Mouse (Mus musculus): ENCODE results near the gene Hmgn3. TPM values are rescaled to one million over a fixed set of nuclear protein-coding genes. Genes with fewer than 3 reads are reported as not detected.
A peak's percentile ranks its signal among the peaks of the same experiment; 100 is the strongest.
"Not testable (repeated sequence)": the region's sequence is repeated elsewhere in the genome, so short reads cannot be mapped to it uniquely, and the experiment has no call there.

Hmgn3 gene
- 1 to 10 TPM; 5.1 to 9.5 (median 7.0) TPM for total RNA-seq (2022)

DNA sequence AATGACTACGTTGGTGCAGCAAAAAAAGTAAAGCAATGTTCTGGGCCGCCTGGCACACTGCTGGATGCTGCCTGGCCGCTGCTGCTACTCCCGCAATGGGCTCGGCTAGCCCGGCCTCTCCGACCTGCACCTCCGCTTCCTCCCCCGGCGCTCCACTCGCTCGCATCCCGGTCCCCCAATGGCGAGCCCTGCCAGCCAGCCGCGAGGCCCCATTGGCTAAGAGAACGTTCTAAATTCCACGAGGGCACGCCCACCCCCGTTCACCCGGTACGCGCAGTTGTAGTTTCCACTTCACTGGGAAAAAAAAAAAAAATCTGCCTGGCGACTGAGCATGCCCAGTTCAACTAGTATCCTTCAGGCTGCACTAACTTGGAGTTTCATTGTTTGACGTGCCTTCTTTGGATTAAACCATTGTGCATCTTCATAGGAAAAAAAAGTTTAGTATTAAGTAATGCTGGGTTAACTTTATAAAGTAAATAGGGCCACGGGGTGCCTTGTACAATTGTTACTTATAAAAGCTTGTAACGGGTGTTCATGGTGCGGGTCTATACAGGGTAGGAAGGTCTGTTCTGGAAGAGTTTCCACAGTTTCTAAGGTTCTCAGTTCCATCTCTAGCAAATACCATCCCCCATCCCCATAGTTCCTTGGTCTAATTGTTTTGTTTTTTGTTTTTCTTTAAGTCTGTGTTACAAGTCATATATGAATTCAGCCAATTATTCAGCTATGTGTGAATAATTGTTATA is at the start of gene Hmgn3:
TSS of gene Hmgn3 (minus strand) at position 240 of the 743 bp plus-strand sequence.
- DNase-seq (ENCODE audit: low spot score) = peak; percentile 86

DNA sequence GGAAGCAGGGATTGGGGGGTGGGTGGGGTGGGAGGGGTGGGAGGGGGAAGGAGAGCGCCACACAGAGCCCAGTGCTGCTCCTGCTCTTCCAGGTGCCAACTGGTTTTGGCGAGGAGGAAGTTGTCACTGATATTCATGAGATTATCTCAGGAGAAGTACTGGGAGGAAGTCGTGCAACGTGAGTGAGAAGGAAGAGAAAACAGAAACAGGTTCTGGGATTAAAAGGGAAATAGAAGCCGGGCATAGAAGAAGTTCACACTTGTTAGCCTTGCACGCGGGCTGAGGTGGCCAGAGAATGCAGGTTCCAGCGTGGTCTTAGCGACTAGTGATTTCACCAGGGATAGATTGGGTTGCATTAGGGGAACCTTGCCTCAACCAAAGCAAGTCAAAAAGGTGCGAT is 49.3 kb upstream of the Hmgn3 start:
- no peak for DNase-seq (ENCODE audit: low spot score)

DNA sequence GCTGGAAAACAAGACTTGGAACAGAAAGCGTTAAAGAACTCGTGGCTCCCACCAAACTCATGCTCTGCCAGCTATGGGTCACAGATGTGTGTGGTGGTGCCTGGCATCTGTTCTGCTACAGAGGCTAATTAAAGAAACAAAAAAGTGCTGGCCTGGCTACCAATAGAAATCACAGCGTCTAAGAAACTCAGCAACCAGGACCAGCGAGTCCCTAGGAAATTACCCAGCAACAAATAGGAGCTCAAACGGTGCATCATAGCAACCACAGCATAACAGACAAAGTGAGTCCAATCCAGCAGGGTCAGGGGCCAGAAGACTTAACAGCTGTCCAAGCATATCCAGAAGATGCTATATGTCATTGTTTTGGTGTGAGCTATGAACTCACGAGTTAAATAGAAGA is 48.5 kb upstream of the Hmgn3 start:
- DNase-seq (ENCODE audit: low spot score) = no peak

DNA sequence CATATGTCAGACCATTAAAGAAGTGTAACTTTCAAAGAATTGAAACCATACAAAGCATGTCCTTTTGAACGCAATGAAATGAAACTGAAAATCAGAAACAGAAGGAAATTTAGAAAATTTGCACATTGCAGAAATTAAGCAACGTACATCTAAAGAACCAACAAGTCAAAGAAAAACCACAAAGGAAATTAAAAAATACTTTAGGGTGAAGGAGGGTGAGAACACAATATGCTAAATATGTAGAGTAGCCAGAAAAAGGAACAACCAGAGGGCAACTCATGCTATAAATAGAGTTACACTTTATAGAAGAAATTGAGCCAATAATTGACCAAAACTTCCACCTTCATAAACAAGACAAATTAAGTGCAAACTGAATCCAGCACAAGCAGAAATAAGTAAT is 41.3 kb upstream of the Hmgn3 start:
- no peak for DNase-seq (ENCODE audit: low spot score)

DNA sequence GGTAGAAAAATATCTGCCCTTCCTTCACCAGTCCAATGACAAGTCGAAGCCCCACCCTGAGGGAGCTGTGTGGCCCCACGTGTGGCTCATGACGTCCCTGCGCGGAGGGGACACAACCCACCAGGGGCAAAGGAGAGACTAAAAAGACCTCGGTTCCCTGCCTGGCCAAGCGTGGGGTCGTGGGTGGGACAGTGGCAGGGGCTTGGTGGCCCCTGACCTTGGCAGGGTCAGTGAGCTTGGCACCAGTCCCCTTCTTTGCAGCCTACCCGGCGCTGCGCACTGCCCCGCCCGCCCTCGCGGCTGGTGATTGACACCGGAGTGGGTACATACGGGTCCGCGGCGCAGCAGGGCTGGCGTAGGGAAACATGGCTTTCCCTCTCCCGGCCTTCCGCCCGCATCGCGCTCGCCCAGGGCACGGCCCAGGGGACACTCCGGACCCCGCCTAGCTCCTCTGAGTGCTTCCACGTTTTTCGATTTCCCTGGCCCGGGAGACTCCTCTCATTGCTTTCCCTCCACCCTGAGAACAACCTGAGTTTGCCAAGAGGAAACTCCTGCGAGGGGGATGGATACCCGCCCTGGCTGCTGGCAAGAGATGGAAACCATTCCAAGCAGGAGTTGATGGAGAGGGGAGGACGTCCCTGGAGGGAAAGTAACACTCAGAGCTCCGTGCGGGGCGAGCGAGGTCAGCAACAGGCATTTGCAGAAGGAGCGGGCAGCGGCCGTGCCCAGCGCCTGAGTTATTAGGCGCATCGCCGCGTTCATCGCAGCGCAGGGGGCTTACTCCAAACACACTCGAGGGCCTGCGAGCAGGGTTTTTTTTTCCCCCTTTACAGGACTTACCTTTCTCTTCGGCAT is 667 bp downstream of the Hmgn3 start:
- DNase-seq (ENCODE audit: low spot score) = peak; percentile 26

DNA sequence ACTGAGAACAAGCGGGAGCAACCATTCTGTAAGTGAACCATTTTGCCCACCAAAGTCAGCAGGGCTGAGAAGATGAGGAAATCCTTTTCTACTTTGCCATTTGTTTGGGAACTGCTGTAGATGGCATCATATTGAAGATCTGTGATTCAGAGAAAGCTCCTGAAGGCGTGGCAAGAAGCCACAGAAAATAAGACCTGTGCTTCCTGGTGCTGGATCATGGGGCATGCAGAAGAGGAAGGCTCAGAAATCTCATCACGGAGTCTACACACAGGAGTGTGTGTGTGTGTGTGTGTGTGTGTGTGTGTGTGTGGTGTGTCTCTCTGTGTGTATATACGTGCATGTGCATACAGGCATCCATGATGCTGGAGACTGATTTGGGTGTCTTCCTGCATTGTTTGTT is 16.7 kb downstream of the Hmgn3 start:
- no peak for DNase-seq (ENCODE audit: low spot score)

DNA sequence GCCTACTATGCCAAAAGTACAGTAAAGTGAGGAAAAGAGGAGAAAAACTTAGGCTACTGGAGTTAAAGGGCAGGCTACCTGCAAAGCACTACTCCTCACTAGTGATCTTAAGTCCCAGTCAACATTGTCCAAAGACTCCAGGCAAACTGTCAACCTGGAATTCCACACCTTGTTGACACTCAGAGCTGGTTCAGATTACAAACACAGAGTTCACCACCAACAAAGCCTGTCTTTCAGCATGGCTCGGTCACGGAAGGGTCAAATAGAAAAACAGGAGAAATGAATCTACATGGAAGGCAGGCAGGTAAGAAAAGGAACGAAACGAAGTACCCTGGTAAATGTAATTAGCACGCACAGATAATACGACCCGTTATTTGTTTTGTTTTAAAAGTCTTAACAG is 18.6 kb downstream of the Hmgn3 start:
- no peak for DNase-seq (ENCODE audit: low spot score)

DNA sequence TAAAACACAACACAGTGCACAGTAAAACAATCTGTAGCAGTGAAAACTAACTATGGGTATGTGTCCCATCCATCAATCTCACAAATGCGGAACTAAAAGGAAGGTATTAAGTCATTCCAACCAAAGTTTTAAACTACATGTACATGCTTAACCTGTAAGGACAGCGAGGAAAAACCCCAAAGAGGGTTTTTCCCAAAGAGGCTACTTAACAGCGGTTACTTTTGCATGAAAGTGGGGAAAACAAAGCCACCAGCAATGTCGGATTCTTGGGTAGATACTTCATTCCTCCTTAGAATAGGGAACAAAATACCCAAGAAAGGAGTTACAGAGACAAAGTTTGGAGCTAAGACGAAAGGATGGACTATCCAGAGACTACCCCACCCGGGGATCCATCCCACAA is 20.0 kb downstream of the Hmgn3 start:
- DNase-seq (ENCODE audit: low spot score) = not testable (repeated sequence)

DNA sequence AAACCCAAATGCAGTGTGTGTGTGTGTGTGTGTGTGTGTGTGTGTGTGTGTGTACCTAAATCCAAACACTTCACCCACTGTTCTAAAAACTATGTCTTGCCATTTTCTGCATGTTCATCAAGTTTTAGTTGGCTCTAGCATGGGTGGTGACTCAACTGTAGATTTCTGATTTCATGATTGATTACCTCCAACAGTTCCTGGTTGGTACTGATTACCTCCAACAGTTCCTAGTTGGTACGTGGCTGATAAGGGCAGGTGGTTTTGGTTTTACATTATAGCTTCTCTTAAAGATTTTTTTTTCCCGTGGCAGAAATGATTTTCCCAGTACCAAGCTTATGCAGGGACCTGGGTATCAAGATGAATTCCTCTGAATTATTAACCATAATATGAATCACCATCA is 27.3 kb downstream of the Hmgn3 start:
- no peak for DNase-seq (ENCODE audit: low spot score)

DNA sequence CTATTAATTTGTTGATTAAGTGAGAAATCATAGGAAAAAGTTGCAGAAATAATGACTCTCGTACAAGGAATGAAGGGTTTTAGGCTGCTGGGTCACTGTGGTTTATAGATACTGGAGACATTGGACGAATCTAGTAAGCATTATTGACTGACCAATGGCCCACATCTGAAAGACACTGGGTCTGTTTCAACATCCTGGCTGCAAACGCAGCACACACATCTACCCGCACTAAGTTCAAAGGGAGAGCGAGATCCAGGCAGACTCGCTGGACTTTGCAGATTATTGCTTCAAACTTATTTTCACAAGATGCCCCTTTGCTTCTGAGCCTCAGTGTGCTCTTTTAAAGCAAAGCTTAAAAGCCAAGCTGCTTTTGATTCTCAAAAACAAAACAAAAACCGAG is 29.0 kb downstream of the Hmgn3 start:
- DNase-seq (ENCODE audit: low spot score) = no peak

DNA sequence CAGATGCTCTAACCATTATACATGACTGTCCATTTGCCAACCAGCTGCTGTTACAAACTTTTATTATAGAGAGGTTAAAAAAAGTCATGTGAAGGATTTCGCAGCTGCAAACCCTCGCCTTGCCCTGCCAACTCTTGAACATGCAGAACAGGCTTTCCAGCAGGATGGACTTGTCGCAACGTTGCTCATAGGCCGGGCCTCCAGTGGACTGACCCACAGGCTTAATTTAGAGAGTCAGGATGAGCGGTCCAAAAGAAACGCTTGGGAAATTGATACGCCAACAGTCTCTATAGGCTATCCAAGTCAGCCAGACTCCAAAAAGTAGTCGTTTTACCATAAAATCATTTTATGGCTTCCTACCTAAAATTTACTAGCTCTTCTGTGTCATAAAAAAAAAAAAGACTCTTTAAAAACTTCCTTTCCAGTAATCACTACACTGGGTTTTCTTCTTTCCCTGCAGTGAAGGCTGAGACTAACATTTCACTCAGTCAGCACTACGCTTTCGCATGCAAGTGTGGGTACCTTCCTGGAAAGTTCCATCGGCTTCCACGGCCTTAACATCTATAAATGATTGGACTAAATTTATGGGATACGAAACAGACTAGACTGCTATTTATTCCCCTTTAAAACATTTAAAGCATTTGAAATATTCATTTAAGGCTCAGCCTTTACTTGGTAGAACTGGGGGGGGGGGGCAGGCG is 29.6 kb downstream of the Hmgn3 start:
- no peak for DNase-seq (ENCODE audit: low spot score)

DNA sequence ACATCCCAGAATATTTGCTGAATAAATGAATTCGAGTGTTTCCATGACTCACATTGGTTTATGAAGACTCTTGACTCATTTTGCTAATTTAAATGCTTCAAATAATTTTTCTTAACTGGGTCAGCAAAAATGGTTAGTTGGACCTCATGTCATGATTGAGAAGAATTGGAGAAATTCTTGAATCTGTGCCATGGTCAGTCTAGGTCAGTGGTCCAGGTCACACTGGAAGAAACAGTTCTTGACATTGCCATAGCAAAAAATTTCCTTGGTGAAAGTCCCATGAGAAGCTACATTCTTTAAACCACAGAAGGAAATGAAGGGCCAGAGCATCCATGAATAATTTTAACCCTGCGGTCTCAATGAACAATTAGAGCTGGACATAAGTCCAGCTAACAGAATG is 30.8 kb downstream of the Hmgn3 start:
- no peak for DNase-seq (ENCODE audit: low spot score)

DNA sequence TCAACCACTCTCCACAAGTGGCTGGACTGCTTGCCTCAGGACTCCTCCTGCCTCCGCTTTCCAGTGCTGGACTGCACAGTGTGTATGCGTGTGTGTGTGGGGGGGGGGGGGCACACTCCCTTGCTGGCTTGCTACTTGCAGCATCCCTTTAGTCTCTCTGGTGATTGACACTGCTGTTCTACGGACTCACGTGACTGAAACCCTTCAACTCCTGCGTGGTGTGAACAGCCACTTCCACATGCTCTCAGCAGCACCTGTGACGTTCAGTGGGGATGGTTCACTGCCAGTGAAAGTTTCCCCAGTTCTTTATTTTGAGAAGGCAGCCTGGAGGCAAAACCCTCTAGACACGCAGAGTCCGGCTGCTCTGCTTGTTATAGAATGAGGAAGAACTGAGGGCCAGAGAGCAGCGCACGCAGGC is 32.7 kb downstream of the Hmgn3 start:
- no peak for DNase-seq (ENCODE audit: low spot score)

DNA sequence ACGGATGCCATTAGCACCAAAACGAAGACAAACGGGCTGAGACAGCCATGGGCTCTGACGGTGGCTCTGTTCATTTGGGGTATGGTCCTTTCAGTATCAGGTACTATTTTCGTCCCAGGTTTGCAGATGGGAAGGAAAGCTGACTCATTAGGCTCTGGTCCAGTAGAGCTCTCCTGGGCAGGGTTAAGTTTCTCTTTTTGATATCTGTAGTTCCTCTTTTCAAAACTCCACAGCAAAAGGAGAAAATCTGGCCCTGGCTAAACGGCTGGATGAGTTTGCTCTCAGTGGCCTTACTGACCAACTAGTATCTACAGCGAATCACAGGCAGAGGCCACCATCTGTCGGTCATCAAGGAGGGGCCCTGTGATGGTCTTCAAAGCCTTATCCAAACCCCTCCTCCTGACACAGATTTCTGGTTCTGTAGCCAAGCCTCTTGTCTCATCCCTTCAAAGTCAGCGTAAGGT is 34.1 kb downstream of the Hmgn3 start:
- no peak for DNase-seq (ENCODE audit: low spot score)

DNA sequence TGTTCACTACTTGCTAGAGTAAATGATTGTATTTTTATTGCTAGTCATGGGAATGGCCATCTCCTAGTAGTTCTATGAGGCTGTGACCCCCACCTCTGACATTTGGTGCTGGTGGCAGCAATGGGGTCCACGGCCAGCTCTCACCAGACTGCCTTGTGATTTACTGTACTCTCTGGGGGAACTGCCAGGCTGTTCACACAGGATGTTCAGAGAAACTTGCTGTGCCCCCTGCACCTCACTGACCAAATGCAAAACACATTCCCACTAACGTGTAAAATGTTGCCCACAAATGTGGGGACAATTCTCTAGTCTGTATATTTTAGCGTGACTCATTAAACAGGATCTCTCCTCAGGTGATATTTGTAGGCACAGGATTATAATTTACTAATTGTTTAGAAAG is 34.7 kb downstream of the Hmgn3 start:
- DNase-seq (ENCODE audit: low spot score) = no peak

DNA sequence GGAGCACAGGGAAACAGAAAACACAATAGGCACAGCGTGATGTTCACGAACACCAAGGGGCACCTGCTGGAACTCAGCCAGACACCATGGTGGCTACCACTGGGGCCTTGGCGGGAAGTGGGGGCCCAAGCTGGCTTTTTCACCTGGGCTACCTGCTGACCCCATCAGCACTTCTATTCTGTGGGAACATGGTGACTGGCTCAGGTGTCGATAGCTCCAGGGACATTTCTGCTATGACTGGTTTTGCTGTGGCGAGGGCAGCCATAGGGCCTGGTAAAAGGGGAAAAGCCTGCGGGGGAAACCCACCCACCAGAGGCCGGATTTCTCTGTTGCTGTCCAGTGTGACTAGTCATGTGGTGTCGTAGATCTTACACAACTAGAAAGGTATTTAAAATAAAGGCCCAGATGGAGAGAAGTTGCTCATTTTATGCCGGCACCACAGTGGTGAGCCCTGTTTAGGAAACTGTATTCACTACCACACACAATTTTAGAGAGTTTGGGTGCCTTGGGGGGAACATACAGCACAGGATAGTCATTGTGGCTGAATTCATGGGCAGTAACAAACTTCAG is 35.3 kb downstream of the Hmgn3 start:
- no peak for DNase-seq (ENCODE audit: low spot score)

DNA sequence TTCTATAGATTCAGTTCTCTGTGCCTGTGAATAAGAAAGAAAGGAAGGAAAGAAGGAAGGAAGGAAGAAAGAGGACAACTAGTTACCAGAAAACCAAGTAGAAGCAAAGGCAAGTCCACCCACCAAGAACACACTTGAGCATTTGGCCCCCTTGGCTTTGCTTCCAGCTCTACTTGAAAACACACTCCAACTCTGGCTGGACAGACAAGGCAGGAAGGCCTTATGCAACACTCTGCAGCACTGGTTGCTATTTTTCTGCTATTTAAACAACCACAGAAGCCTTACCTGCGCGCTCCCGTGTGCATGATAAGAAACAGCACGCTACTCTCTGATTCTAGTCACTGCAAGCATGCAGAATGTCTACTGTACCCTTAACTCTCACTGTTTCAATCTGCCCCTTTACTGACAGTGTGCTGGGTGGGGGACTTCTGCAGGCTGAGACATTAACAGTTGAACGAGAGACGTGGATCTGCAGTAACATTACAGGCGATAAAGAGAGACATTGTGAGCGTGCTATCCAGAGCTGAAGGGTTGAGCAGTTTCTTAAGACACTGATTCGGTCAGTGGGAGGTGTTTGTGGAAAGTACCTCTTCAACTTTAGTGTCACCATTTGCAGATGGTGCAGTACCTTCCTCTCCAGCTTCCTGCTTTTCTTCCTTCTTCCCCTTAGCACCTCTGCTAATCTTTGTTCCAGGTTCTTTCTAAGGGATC is 35.9 kb downstream of the Hmgn3 start:
- no peak for DNase-seq (ENCODE audit: low spot score)

DNA sequence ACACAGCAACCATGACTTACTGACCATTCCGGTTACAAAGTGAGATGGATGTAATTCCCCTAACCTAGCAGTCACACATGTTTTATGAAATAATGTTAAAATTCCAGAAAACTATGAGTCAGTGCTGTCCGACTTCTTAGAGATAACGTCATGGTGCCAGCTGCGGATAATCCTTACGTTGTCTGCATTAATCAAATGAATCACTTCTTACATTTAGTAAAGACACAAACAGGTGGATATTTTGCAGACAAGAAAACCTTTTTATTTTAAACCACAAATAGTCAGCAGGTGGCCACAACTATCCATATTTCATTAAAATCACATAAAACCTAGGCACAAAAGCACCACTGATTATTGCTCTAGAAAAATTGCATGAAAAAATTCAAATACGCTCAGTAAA is 36.8 kb downstream of the Hmgn3 start:
- no peak for DNase-seq (ENCODE audit: low spot score)

DNA sequence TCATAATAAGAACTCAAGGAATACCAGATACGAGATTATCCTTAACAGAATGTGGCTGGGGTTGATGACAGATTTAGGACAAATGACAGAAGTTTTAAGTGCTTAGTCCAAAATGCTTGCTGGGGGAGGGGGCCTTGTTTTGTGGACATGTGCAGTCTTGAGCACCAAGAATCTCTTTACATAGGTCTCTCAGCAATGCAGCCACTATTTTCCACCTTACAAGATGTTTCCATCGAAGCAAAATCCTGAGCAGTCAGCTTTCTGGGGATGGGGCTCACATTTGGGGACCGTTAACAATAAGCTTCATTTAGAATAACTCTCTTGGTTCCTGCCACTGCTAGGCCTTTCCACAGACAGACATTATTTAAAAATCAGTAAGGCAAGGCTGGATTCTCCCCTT is 37.7 kb downstream of the Hmgn3 start:
- no peak for DNase-seq (ENCODE audit: low spot score)

DNA sequence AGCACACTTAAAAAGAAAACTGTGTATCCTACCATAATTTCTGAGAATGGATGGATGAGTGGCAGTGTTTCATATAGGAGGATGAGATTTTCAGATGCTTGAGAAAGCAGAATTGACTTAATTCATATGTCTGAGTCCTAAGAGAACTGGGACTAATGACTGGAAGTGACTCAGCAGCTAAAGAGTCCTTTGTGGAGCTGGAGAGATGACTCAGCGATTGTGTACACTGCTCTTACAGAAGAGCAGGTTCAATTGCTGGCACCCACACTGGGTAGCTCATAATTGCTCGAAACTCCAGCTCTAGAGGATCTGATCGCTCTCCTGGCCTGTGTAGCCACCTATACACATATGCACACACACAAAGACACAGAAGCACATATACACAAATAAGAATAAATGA is 42.7 kb downstream of the Hmgn3 start:
- no peak for DNase-seq (ENCODE audit: low spot score)

DNA sequence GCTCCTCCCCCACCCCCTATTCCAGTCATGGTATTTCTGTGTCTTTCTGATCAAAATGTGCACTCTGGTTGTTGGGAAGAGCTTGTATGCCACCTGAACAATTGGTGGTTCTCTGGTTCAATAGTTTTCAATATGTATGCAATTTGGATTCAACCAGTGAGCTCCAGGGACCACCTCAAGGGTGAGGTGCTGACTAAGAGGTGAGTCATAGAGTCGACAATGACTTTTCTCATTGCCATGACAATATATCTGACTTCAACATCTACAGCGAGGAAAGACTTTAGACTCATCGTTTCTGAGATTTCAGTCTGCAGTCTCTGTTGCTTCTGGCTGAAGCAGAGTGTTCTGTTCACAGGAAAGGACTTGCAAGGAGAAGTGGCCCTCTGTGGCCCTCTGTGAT is 44.8 kb downstream of the Hmgn3 start:
- DNase-seq (ENCODE audit: low spot score) = no peak
